16 mouse cellular contexts compared by ENCODE assay signal in the genomic region with DNA sequence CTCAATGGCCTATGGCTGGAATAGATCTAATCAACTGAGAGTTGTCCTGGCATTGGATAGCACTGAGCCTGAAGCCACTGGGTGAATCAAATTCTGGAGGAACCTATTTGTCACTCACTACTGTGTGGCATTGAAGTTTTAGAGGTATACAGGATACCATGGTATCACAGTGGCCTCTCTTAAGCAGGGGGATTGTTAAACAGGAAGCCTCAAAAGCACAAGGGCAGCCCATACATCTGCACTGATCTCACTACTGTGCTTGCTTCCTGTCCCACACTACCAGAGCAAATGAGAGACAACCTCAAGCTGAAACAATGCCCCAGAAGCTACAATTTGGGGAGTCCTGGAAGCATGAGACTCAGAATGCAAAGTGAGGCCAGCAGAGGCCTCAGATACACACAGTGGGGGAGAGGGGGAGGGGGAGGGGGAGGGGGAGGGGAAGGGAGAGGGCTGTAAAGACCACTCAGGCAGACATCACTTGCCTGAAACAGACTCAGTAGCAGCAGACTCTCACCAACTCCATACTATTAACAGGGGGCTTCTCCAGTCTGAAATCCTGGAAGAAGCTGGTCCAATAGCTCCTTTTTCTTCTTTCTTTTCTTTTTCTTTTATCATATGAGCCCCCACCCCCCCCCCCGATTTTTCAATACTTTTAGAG.
A peak's percentile ranks its signal among the peaks of the same experiment; 100 is the strongest.
DNase-seq lines count a peak whose midpoint lies in the region; ATAC-seq and TF ChIP-seq lines count a peak whose summit lies in the region.
"Had no signal": no experiment of that assay in that cellular context is flagged by ENCODE, and none has a peak within 500 bp of the region (broad histone marks: within the 10 kb centered on the region; RNA-seq: fewer than 3 reads in every experiment).

No protein-coding gene starts in this region.

- no peak overlapping the region for H3K27ac ChIP-seq in hindbrain, embryonic 12.5 days
- no peak overlapping the region for H3K27ac ChIP-seq in hindbrain, embryonic 16.5 days (ENCODE audit: low read depth, low read length)
- no peak overlapping the region for H3K27ac ChIP-seq in thymus, adult 2 months (ENCODE audit: control insufficient read depth, insufficient read depth, low read length)
- no peak overlapping the region for H3K27ac ChIP-seq in embryonic facial prominence, embryonic 13.5 days
- H3K27ac ChIP-seq: liver, embryonic 13.5 days; stomach, postnatal 0 days had no signal

- TF ChIP-seq CTCF in thymus, adult 2 months (IDR thresholded peaks at IDR 0.05; ENCODE audit: borderline replicate concordance, control insufficient read depth, extremely low read depth, insufficient read depth, low read length, poor library complexity), result no peak

- no peak overlapping the region for H3K4me2 ChIP-seq in hindbrain, embryonic 12.5 days (replicated peaks)
- H3K4me2 ChIP-seq in hindbrain, embryonic 16.5 days (ENCODE audit: low read length), result no peak overlapping the region
- H3K4me2 ChIP-seq in embryonic facial prominence, embryonic 13.5 days, result no peak overlapping the region
- H3K4me2 ChIP-seq: liver, embryonic 13.5 days had no signal

- no peak overlapping the region for H3K9ac ChIP-seq in hindbrain, embryonic 12.5 days
- no peak overlapping the region for H3K9ac ChIP-seq in hindbrain, embryonic 16.5 days (ENCODE audit: low read depth, low read length)
- H3K9ac ChIP-seq in embryonic facial prominence, embryonic 13.5 days, result no peak overlapping the region
- H3K9ac ChIP-seq: liver, embryonic 13.5 days had no signal

- WGBS in hindbrain, embryonic 12.5 days, result 44% methylated on average over 1 of the region's 1 CpGs
- 42% methylated on average over 1 of the region's 1 CpGs for WGBS in hindbrain, embryonic 16.5 days
- WGBS in thymus, adult 2 months, result 80% methylated on average over 1 of the region's 1 CpGs
- 25% methylated on average over 1 of the region's 1 CpGs for WGBS in embryonic facial prominence, embryonic 13.5 days

- H3K36me3 ChIP-seq in hindbrain, embryonic 12.5 days, result no peaks in the 10 kb centered on the region
- H3K36me3 ChIP-seq in hindbrain, embryonic 16.5 days (ENCODE audit: control insufficient read depth, insufficient read depth, low read length), result no peaks in the 10 kb centered on the region
- no peaks in the 10 kb centered on the region for H3K36me3 ChIP-seq in thymus, adult 2 months (ENCODE audit: control insufficient read depth, insufficient read depth, low read length)
- no peaks in the 10 kb centered on the region for H3K36me3 ChIP-seq in embryonic facial prominence, embryonic 13.5 days
- H3K36me3 ChIP-seq: liver, embryonic 13.5 days had no signal

- H3K27me3 ChIP-seq in hindbrain, embryonic 12.5 days, result no peaks in the 10 kb centered on the region
- H3K27me3 ChIP-seq in hindbrain, embryonic 16.5 days (replicated peaks; ENCODE audit: control insufficient read depth, insufficient read depth, low read length), result no peaks in the 10 kb centered on the region
- no peaks in the 10 kb centered on the region for H3K27me3 ChIP-seq in thymus, adult 2 months (ENCODE audit: control insufficient read depth, insufficient read depth, low read length)
- H3K27me3 ChIP-seq in embryonic facial prominence, embryonic 13.5 days, result no peaks in the 10 kb centered on the region
- H3K27me3 ChIP-seq: CH12.LX; liver, embryonic 13.5 days had no signal

- no peak for TF ChIP-seq POLR2A in thymus, adult 2 months (IDR thresholded peaks at IDR 0.05; ENCODE audit: control insufficient read depth, extremely low read depth, insufficient read depth, low read length, poor library complexity)

- ATAC-seq in hindbrain, embryonic 12.5 days (ENCODE audit: low FRiP score), result peak; percentile 58
- ATAC-seq in hindbrain, embryonic 16.5 days, result no peak
- ATAC-seq in embryonic facial prominence, embryonic 13.5 days (ENCODE audit: insufficient number of reproducible peaks, insufficient read depth, low FRiP score, low TSS enrichment, low read depth), result 0 out of 2 replicates have a peak, but pooled peaks have one; percentile 32
- ATAC-seq: activated CD4-positive, CD25-positive, alpha-beta regulatory T cell, adult 4 months had no signal

- DNase-seq in thymus, adult 2 months, result peak; percentile 13
- no peak for DNase-seq in thymus, adult 18-20 months
- DNase-seq in thymus, postnatal 4 days, result peak; percentile 34
- no peak for DNase-seq in right cerebral cortex, postnatal 4 days
- no peak for DNase-seq in urinary bladder, postnatal 25 days (ENCODE audit: low spot score)
- DNase-seq: cerebellum, postnatal 10 days; heart, adult 18-20 months; liver, embryonic 13.5 days; lung, postnatal 36 days; right cerebral cortex, adult 18-20 months had no signal

- H3K4me1 ChIP-seq in hindbrain, embryonic 12.5 days, result peaks cover 4% of the 10 kb centered on the region; the same call in 1 of the 2 replicates
- no peaks in the 10 kb centered on the region; the same call in 1 of the 2 replicates for H3K4me1 ChIP-seq in hindbrain, embryonic 16.5 days (ENCODE audit: control insufficient read depth, insufficient read depth, low read depth, low read length)
- peaks cover 5% of the 10 kb centered on the region for H3K4me1 ChIP-seq in thymus, adult 2 months (replicated peaks; ENCODE audit: control insufficient read depth, insufficient read depth, low read length)
- H3K4me1 ChIP-seq in embryonic facial prominence, embryonic 13.5 days, result peaks cover 13% of the 10 kb centered on the region; the same call in 1 of the 2 replicates
- H3K4me1 ChIP-seq: liver, embryonic 13.5 days had no signal

- H3K9me3 ChIP-seq in hindbrain, embryonic 12.5 days (replicated peaks), result no peaks in the 10 kb centered on the region
- no peaks in the 10 kb centered on the region for H3K9me3 ChIP-seq in hindbrain, embryonic 16.5 days (ENCODE audit: control insufficient read depth, low read length)
- H3K9me3 ChIP-seq in embryonic facial prominence, embryonic 13.5 days, result no peaks in the 10 kb centered on the region
- H3K9me3 ChIP-seq: liver, embryonic 13.5 days had no signal

- no peak overlapping the region for H3K4me3 ChIP-seq in hindbrain, embryonic 12.5 days
- no peak overlapping the region for H3K4me3 ChIP-seq in hindbrain, embryonic 16.5 days (ENCODE audit: low read length)
- H3K4me3 ChIP-seq in thymus, adult 2 months (ENCODE audit: control insufficient read depth, insufficient read depth, low read length), result no peak overlapping the region
- H3K4me3 ChIP-seq in embryonic facial prominence, embryonic 13.5 days, result no peak overlapping the region
- H3K4me3 ChIP-seq: liver, embryonic 13.5 days had no signal

Comparison
In these comparisons a context has a peak if more than half of its experiments do, and no peak if none do; other contexts are left out.
1. DNase-seq: peak in thymus, adult 2 months (single experiment) and thymus, postnatal 4 days (single experiment); none in thymus, adult 18-20 months (0 of 2), right cerebral cortex, postnatal 4 days (single experiment) and urinary bladder, postnatal 25 days (single experiment).